Mouse (Mus musculus): ENCODE data around the gene Slc22a8. TPM values are rescaled to one million over a fixed set of nuclear protein-coding genes. Genes with fewer than 3 reads are reported as not detected.

Slc22a8 gene
- total RNA-seq, 1 experiment, result not detected

GRCm38 (mm10) chr19:8592155-8592554 is 1.1 kb downstream of the Slc22a8 start:
- Histone ChIP-seq H3K9ac (ENCODE audit: insufficient read depth, low read depth, low read length, poor library complexity, severe bottlenecking) (no peak overlapping the region), H3K9me3 (ENCODE audit: control insufficient read depth, insufficient read depth, low read depth, low read length) (no peaks in the 10 kb centered on the region), H3K36me3 (ENCODE audit: control insufficient read depth, insufficient read depth, low read length, poor library complexity, severe bottlenecking) (no peaks in the 10 kb centered on the region), H3K27ac (ENCODE audit: insufficient read depth, low read depth, low read length, poor library complexity, severe bottlenecking) (no peak overlapping the region), H3K4me3 (ENCODE audit: insufficient read depth in 1 of 2, low read depth in 1 of 2, low read length in 2 of 2, poor library complexity in 1 of 2, severe bottlenecking in 1 of 2) (no peak overlapping the region), H3K4me1 (ENCODE audit: control insufficient read depth in 2 of 2, insufficient read depth in 2 of 2, low read length in 2 of 2, poor library complexity in 1 of 2) (no peaks in the 10 kb centered on the region)
- TF ChIP-seq ZC3H11A (IDR thresholded peaks at IDR 0.05; ENCODE audit: borderline replicate concordance, low read depth, low read length), result no peak
- TF ChIP-seq CHD2 (IDR thresholded peaks at IDR 0.05; ENCODE audit: low read depth, low read length), result no peak
- in situ Hi-C loops (cut with MboI; ENCODE audit: low sequenced_read_pairs in 2 of 2, unreplicated experiment in 2 of 2), result no loop called here
- no peak for DNase-seq (ENCODE audit: low read depth, low spot score)

- no peak for DNase-seq (ENCODE audit: low read depth, low spot score)
- Histone ChIP-seq H3K4me3 (ENCODE audit: insufficient read depth in 1 of 2, low read depth in 1 of 2, low read length in 2 of 2, poor library complexity in 1 of 2, severe bottlenecking in 1 of 2) (no peak overlapping the region), H3K27ac (ENCODE audit: insufficient read depth, low read depth, low read length, poor library complexity, severe bottlenecking) (no peak overlapping the region), H3K4me1 (ENCODE audit: control insufficient read depth in 2 of 2, insufficient read depth in 2 of 2, low read length in 2 of 2, poor library complexity in 1 of 2) (no peaks in the 10 kb centered on the region), H3K9ac (ENCODE audit: insufficient read depth, low read depth, low read length, poor library complexity, severe bottlenecking) (no peak overlapping the region), H3K9me3 (ENCODE audit: control insufficient read depth, insufficient read depth, low read depth, low read length) (no peaks in the 10 kb centered on the region), H3K36me3 (ENCODE audit: control insufficient read depth, insufficient read depth, low read length, poor library complexity, severe bottlenecking) (no peaks in the 10 kb centered on the region)
- TF ChIP-seq ZC3H11A (IDR thresholded peaks at IDR 0.05; ENCODE audit: borderline replicate concordance, low read depth, low read length) (no peak), CHD2 (IDR thresholded peaks at IDR 0.05; ENCODE audit: low read depth, low read length) (no peak), ZNF384 (IDR thresholded peaks at IDR 0.05; ENCODE audit: low read depth, low read length) (no peak), HCFC1 (IDR thresholded peaks at IDR 0.05; ENCODE audit: borderline replicate concordance, insufficient read depth, low read length) (no peak), MAFK (IDR thresholded peaks at IDR 0.05; ENCODE audit: insufficient read depth, low read depth, low read length) (no peak)
- in situ Hi-C loops (cut with MboI; ENCODE audit: low sequenced_read_pairs in 2 of 2, unreplicated experiment in 2 of 2), result no loop called here
Measured at GRCm38 (mm10) chr19:8592873-8593408, 1.9 kb downstream of the Slc22a8 start.

DNA sequence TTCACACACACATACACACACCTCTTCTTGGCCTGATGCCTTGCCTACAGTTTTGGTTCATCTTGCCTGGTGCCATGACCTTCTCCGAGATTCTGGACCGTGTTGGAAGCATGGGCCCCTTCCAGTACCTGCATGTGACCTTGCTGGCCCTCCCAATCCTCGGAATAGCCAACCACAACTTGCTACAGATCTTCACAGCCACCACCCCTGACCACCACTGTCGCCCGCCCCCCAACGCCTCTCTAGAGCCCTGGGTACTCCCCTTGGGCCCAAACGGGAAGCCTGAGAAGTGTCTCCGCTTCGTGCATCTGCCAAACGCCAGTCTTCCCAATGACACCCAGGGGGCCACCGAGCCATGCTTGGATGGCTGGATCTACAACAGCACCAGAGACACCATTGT is 2.8 kb downstream of the Slc22a8 start:
- in situ Hi-C loops (cut with MboI; ENCODE audit: low sequenced_read_pairs in 2 of 2, unreplicated experiment in 2 of 2), result no loop called here
- DNase-seq (ENCODE audit: low read depth, low spot score), result no peak
- no peaks in the 10 kb centered on the region for H3K4me1 ChIP-seq (ENCODE audit: control insufficient read depth in 2 of 2, insufficient read depth in 2 of 2, low read length in 2 of 2, poor library complexity in 1 of 2)
- H3K36me3 ChIP-seq (ENCODE audit: control insufficient read depth, insufficient read depth, low read length, poor library complexity, severe bottlenecking), result no peaks in the 10 kb centered on the region
- TF ChIP-seq CHD2 (IDR thresholded peaks at IDR 0.05; ENCODE audit: low read depth, low read length) (no peak), HCFC1 (IDR thresholded peaks at IDR 0.05; ENCODE audit: borderline replicate concordance, insufficient read depth, low read length) (no peak), ZC3H11A (IDR thresholded peaks at IDR 0.05; ENCODE audit: borderline replicate concordance, low read depth, low read length) (no peak), MAFK (IDR thresholded peaks at IDR 0.05; ENCODE audit: insufficient read depth, low read depth, low read length) (no peak), ZNF384 (IDR thresholded peaks at IDR 0.05; ENCODE audit: low read depth, low read length) (no peak)
- no peak overlapping the region for H3K9ac ChIP-seq (ENCODE audit: insufficient read depth, low read depth, low read length, poor library complexity, severe bottlenecking)
- no peaks in the 10 kb centered on the region for H3K9me3 ChIP-seq (ENCODE audit: control insufficient read depth, insufficient read depth, low read depth, low read length)
- H3K27ac ChIP-seq (ENCODE audit: insufficient read depth, low read depth, low read length, poor library complexity, severe bottlenecking), result no peak overlapping the region
- no peak overlapping the region for H3K4me3 ChIP-seq (ENCODE audit: insufficient read depth in 1 of 2, low read depth in 1 of 2, low read length in 2 of 2, poor library complexity in 1 of 2, severe bottlenecking in 1 of 2)

- Histone ChIP-seq H3K36me3 (ENCODE audit: control insufficient read depth, insufficient read depth, low read length, poor library complexity, severe bottlenecking) (no peaks in the 10 kb centered on the region), H3K4me3 (ENCODE audit: insufficient read depth in 1 of 2, low read depth in 1 of 2, low read length in 2 of 2, poor library complexity in 1 of 2, severe bottlenecking in 1 of 2) (no peak overlapping the region)
- DNase-seq (ENCODE audit: low read depth, low spot score), result no peak
Measured at GRCm38 (mm10) chr19:8594518-8594917, 3.5 kb downstream of the Slc22a8 start.

DNA sequence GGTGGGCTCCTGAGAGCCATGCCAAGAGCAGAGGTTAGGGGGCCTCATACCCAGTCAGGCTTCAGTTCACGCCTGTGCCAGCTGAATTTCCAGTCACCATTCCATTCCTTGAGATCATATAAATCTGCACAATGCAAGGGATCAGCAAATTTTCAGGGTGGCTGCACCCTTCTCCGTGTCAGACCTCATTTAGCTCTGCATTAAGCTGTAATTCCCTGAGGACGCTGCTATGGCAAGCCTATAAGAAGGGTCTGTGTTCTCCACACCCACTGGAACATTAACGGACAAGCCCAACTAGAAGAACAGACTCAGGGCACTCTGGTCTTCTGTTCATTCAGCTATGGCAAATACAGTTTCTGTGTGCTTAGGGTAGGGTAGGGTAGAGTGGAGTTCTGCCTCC is 6.2 kb downstream of the Slc22a8 start:
- TF ChIP-seq ZC3H11A (IDR thresholded peaks at IDR 0.05; ENCODE audit: borderline replicate concordance, low read depth, low read length) (no peak), CHD2 (IDR thresholded peaks at IDR 0.05; ENCODE audit: low read depth, low read length) (no peak), ZNF384 (IDR thresholded peaks at IDR 0.05; ENCODE audit: low read depth, low read length) (no peak)
- no peak overlapping the region for H3K9ac ChIP-seq (ENCODE audit: insufficient read depth, low read depth, low read length, poor library complexity, severe bottlenecking)
- no peak for DNase-seq (ENCODE audit: low read depth, low spot score)
- no peaks in the 10 kb centered on the region for H3K4me1 ChIP-seq (ENCODE audit: control insufficient read depth in 2 of 2, insufficient read depth in 2 of 2, low read length in 2 of 2, poor library complexity in 1 of 2)
- in situ Hi-C loops (cut with MboI; ENCODE audit: low sequenced_read_pairs in 2 of 2, unreplicated experiment in 2 of 2), result no loop called here
- H3K9me3 ChIP-seq (ENCODE audit: control insufficient read depth, insufficient read depth, low read depth, low read length), result no peaks in the 10 kb centered on the region
- no peak overlapping the region for H3K4me3 ChIP-seq (ENCODE audit: insufficient read depth in 1 of 2, low read depth in 1 of 2, low read length in 2 of 2, poor library complexity in 1 of 2, severe bottlenecking in 1 of 2)
- no peak overlapping the region for H3K27ac ChIP-seq (ENCODE audit: insufficient read depth, low read depth, low read length, poor library complexity, severe bottlenecking)
- no peaks in the 10 kb centered on the region for H3K36me3 ChIP-seq (ENCODE audit: control insufficient read depth, insufficient read depth, low read length, poor library complexity, severe bottlenecking)

More at GRCm38 (mm10) chr19:8594518-8594917, 3.5 kb downstream of the Slc22a8 start:
- H3K4me1 ChIP-seq (ENCODE audit: control insufficient read depth in 2 of 2, insufficient read depth in 2 of 2, low read length in 2 of 2, poor library complexity in 1 of 2), result no peaks in the 10 kb centered on the region
- no peak overlapping the region for H3K27ac ChIP-seq (ENCODE audit: insufficient read depth, low read depth, low read length, poor library complexity, severe bottlenecking)
- TF ChIP-seq HCFC1 (IDR thresholded peaks at IDR 0.05; ENCODE audit: borderline replicate concordance, insufficient read depth, low read length) (no peak), ZC3H11A (IDR thresholded peaks at IDR 0.05; ENCODE audit: borderline replicate concordance, low read depth, low read length) (no peak), MAFK (IDR thresholded peaks at IDR 0.05; ENCODE audit: insufficient read depth, low read depth, low read length) (no peak), ZNF384 (IDR thresholded peaks at IDR 0.05; ENCODE audit: low read depth, low read length) (no peak), CHD2 (IDR thresholded peaks at IDR 0.05; ENCODE audit: low read depth, low read length) (no peak)
- in situ Hi-C loops (cut with MboI; ENCODE audit: low sequenced_read_pairs in 2 of 2, unreplicated experiment in 2 of 2), result no loop called here
- H3K9me3 ChIP-seq (ENCODE audit: control insufficient read depth, insufficient read depth, low read depth, low read length), result no peaks in the 10 kb centered on the region
- no peak overlapping the region for H3K9ac ChIP-seq (ENCODE audit: insufficient read depth, low read depth, low read length, poor library complexity, severe bottlenecking)

Data from ES-E14 (cell line).